Mouse (Mus musculus) megakaryocyte, embryonic 14.5 days (primary cell): Measurements from ENCODE around the gene Nono. TPM values are rescaled to one million over a fixed set of nuclear protein-coding genes. Genes with fewer than 3 reads are reported as not detected.
"Not testable (repeated sequence)": the region's sequence is repeated elsewhere in the genome, so short reads cannot be mapped to it uniquely, and the experiment has no call there.

ENCODE experiments used
- H3K27me3 ChIP-seq: replicated peaks from 2 replicates; pipeline ENCODE3; 2012; ENCODE audit warnings: inconsistent platforms
- H3K36me3 ChIP-seq: replicated peaks from 2 replicates; pipeline ENCODE3; 2012; ENCODE audit warnings: low read length, inconsistent platforms, mixed read lengths
- H3K4me1 ChIP-seq: 2 replicates; pipeline ENCODE4 v1.6.1; 2012; ENCODE audit warnings: inconsistent platforms
- H3K4me3 ChIP-seq: replicated peaks from 2 replicates; pipeline ENCODE3; 2012; ENCODE audit warnings: moderate library complexity, mild to moderate bottlenecking, inconsistent platforms
- H3K9me3 ChIP-seq: 2 replicates; pipeline ENCODE4 v1.6.1; 2012; ENCODE audit warnings: inconsistent platforms
- FLI1 ChIP-seq: IDR thresholded peaks from 2 replicates; pipeline ENCODE4 v1.6.1; 2012; ENCODE audit warnings: low read length, inconsistent platforms, mixed read lengths
- GATA1 ChIP-seq: IDR thresholded peaks from 3 replicates; pipeline ENCODE4 v1.6.1; 2012; ENCODE audit warnings: mixed read lengths, low read length, inconsistent platforms, borderline replicate concordance
- polyA plus RNA-seq: library from polyadenylated mRNA; stranded (reverse); fragments of >175 nt; gene quantifications from 2 replicates; pipeline ENCODE4 v1.2.3, GENCODE M21; 2012; ENCODE audit warnings: low replicate concordance; ENCODE audit not compliant: insufficient read depth

The Nono gene
- polyA plus RNA-seq, 1 experiment: 24.5 TPM

- TF ChIP-seq FLI1 (no peak), GATA1 (no peak)
- Histone ChIP-seq H3K4me1 (0 out of 2 replicates have a peak, but pooled peaks cover 3% of the 10 kb centered on the region), H3K27me3 (peaks cover 2% of the 10 kb centered on the region), H3K9me3 (no peaks in the 10 kb centered on the region), H3K36me3 (peaks cover 21% of the 10 kb centered on the region), H3K4me3 (no peak overlapping the region)
These were observed 52.7 kb downstream of the Nono start for GRCm38 (mm10) chrX:101481604-101482350.

- H3K27me3 ChIP-seq, H3K4me3 ChIP-seq, H3K4me1 ChIP-seq, H3K9me3 ChIP-seq, H3K36me3 ChIP-seq: not testable (repeated sequence)
These were observed 57.5 kb downstream of the Nono start for GRCm38 (mm10) chrX:101486487-101487152.

Other genes with a start within 250 kb of the Nono start
- 11.0 and 17.3 TPM in 2 replicates for gene Snx12, start 206.8 kb upstream of the Nono start, polyA plus RNA-seq
- gene Foxo4, start 174.8 kb upstream of the Nono start, polyA plus RNA-seq: 4.0 and 6.7 TPM in 2 replicates
- not detected in 2 replicates for gene Gm614, start 165.3 kb upstream of the Nono start, polyA plus RNA-seq
- 11.0 and 35.1 TPM in 2 replicates for gene Il2rg, start 161.1 kb upstream of the Nono start, polyA plus RNA-seq
- 0.11 TPM in 1 of 2 replicates, not detected in the other for gene Gm20489, start 160.3 kb upstream of the Nono start, polyA plus RNA-seq
- gene Med12, start 155.3 kb upstream of the Nono start, polyA plus RNA-seq: 38.3 and 44.1 TPM in 2 replicates
- gene Nlgn3, start 130.2 kb upstream of the Nono start, polyA plus RNA-seq: 0.22 TPM in 1 of 2 replicates, not detected in the other
- gene Gjb1, start 52.9 kb upstream of the Nono start, polyA plus RNA-seq: not detected in 2 replicates
- gene Zmym3, start 8.5 kb upstream of the Nono start, polyA plus RNA-seq: 10.9 and 14.1 TPM in 2 replicates
- not detected in 2 replicates for gene Itgb1bp2, start 19.8 kb downstream of the Nono start, polyA plus RNA-seq
- gene Taf1, start 103.4 kb downstream of the Nono start, polyA plus RNA-seq: 1.3 TPM in 1 of 2 replicates, not detected in the other
- gene Ogt, start 210.7 kb downstream of the Nono start, polyA plus RNA-seq: 1.3 and 1.5 TPM in 2 replicates